Comparison of ENCODE assay signal across 8 mouse cellular contexts in genomic region chr17:88064347-88065030, GRCm38 (mm10). TPM values are rescaled to one million over a fixed set of nuclear protein-coding genes. Genes with fewer than 3 reads are reported as not detected.
DNase-seq lines count a peak whose midpoint lies in the region; ATAC-seq and TF ChIP-seq lines count a peak whose summit lies in the region.

No protein-coding gene starts in this region.

- H3K9ac ChIP-seq in forebrain, embryonic 14.5 days (ENCODE audit: low read length), result peak overlapping the region; percentile 99

- TF ChIP-seq CTCF in layer of hippocampus, adult 2 months (conservative IDR thresholded peaks at IDR 0.05), result no peak
- TF ChIP-seq CTCF in lung, adult 2 months (IDR thresholded peaks at IDR 0.05; ENCODE audit: insufficient read depth, low read length), result no peak

- no peaks in the 10 kb centered on the region for H3K36me3 ChIP-seq in forebrain, embryonic 14.5 days (ENCODE audit: control insufficient read depth, insufficient read depth, low read length)

- H3K9me3 ChIP-seq in forebrain, embryonic 14.5 days (replicated peaks; ENCODE audit: control insufficient read depth, low read length), result no peaks in the 10 kb centered on the region

- H3K4me3 ChIP-seq in forebrain, embryonic 14.5 days (ENCODE audit: low read depth, low read length), result peak overlapping the region; percentile 99
- H3K4me3 ChIP-seq in layer of hippocampus, adult 2 months, result peak overlapping the region; percentile 69
- H3K4me3 ChIP-seq in lung, adult 2 months (replicated peaks; ENCODE audit: extremely low read depth, low read depth, low read length), result peak overlapping the region; percentile 94

- H3K4me2 ChIP-seq in forebrain, embryonic 14.5 days (ENCODE audit: low read length), result peak overlapping the region; percentile 70

- intact Hi-C loops in heart, postnatal 25 days (cut with DNase I), result loop anchor here (2.0 to 10.0 kb wide), 2 partner anchors 38 to 380 kb away; partner anchors contain the start of gene Foxn2

- peak; percentile 38 for DNase-seq in ES-CJ7 (ENCODE audit: low read depth, low spot score)
- DNase-seq in c-Kit-negative CD71-positive TER-119-positive erythroid progenitor cells, embryonic 14.5 days (ENCODE audit: low read depth, low spot score), result peak; percentile 43
- peak; percentile 61 for DNase-seq in forebrain, embryonic 14.5 days (ENCODE audit: low spot score)
- DNase-seq in heart, postnatal 25 days (ENCODE audit: low spot score), result peak; percentile 37
- DNase-seq in layer of hippocampus, adult 2 months (ENCODE audit: low spot score in 2 of 2), result peak; percentile 62 to 67
- DNase-seq in lung, adult 2 months, result peak; percentile 64
- peak; percentile 62 to 66 for DNase-seq in thymus, postnatal 10 days (ENCODE audit: low spot score in 2 of 2)

- H3K27me3 ChIP-seq in forebrain, embryonic 14.5 days (replicated peaks; ENCODE audit: control insufficient read depth, insufficient read depth, low read length), result no peaks in the 10 kb centered on the region

- peaks cover 6% of the 10 kb centered on the region; the same call in 1 of the 2 replicates for H3K4me1 ChIP-seq in forebrain, embryonic 14.5 days (ENCODE audit: control insufficient read depth, insufficient read depth, low read length)
- peaks cover 7% of the 10 kb centered on the region for H3K4me1 ChIP-seq in lung, adult 2 months (ENCODE audit: control insufficient read depth, insufficient read depth, low read length)

- under 1% methylated on average over 34 of the region's 67 CpGs for WGBS in forebrain, embryonic 14.5 days
- 1% methylated on average over 54 of the region's 67 CpGs for WGBS in lung, adult 2 months

- TF ChIP-seq POLR2A in lung, adult 2 months (IDR thresholded peaks at IDR 0.05; ENCODE audit: borderline replicate concordance, extremely low read depth, low read depth, low read length), result no peak

- H3K27ac ChIP-seq in forebrain, embryonic 14.5 days (ENCODE audit: low read depth, low read length), result peak overlapping the region; percentile 100
- H3K27ac ChIP-seq in layer of hippocampus, adult 2 months, result peak overlapping the region; percentile 98

- peak; percentile 11 for ATAC-seq in forebrain, embryonic 14.5 days
- peak; percentile 13; the same call in 1 of the 2 replicates for ATAC-seq in neutrophil, adult 5-6 weeks (ENCODE audit: extremely low read depth, insufficient number of reproducible peaks, low FRiP score, poor library complexity, severe bottlenecking)

RNA-seq across cellular contexts. Expression of gene Fbxo11, which starts 0.6 kb away (rescaled TPM):
- 39.6 and 40.8 TPM in 2 replicates for polyA plus RNA-seq in forebrain, embryonic 14.5 days (2014; fragmentation: Nextera tagmentation; extraction: Ambion mirVana)
- total RNA-seq in heart, postnatal 25 days (2021), result 10 to 100 TPM; 29.8 to 37.3 TPM
- 100 to 1,000 TPM; 119 to 121 TPM for total RNA-seq in layer of hippocampus, adult 2 months (2021)
- polyA plus RNA-seq in lung, adult 2 months (2012; rRNA removed), result 17.9 and 37.7 TPM in 2 replicates
- total RNA-seq in neutrophil, adult 5-6 weeks (2017), result 91.3 and 91.4 TPM in 2 replicates

Comparison
In these comparisons a context has a peak if more than half of its experiments do, and no peak if none do; other contexts are left out.
1. Peak in every context shown above with its lines: DNase-seq, ATAC-seq, H3K4me3 ChIP-seq and H3K27ac ChIP-seq.